Mouse (Mus musculus) G1E (cell line): ENCODE data around the gene Mob4.

Experiments
- CTCF ChIP-seq: IDR thresholded peaks from 2 replicates; pipeline ENCODE4 v1.5.1; 2012; ENCODE audit warnings: low read depth, low read length, inconsistent platforms, mixed read lengths
- GATA1 ChIP-seq: IDR thresholded peaks from 2 replicates; pipeline ENCODE4 v1.6.1; 2012; ENCODE audit warnings: borderline replicate concordance, low read length, inconsistent platforms, mixed read lengths
- GATA2 ChIP-seq: IDR thresholded peaks from 2 replicates; pipeline ENCODE4 v1.6.1; 2012; ENCODE audit warnings: low read depth, low read length, inconsistent platforms, borderline replicate concordance
- POLR2AphosphoS5 ChIP-seq: IDR thresholded peaks from 2 replicates; pipeline ENCODE4 v1.6.1; 2012; ENCODE audit warnings: low read depth, low read length, inconsistent platforms; ENCODE audit not compliant: insufficient replicate concordance
- TAL1 ChIP-seq: conservative IDR thresholded peaks from 2 replicates; pipeline ENCODE4 v1.6.1; 2012; ENCODE audit warnings: low read depth, low read length, inconsistent platforms, mixed read lengths

DNA sequence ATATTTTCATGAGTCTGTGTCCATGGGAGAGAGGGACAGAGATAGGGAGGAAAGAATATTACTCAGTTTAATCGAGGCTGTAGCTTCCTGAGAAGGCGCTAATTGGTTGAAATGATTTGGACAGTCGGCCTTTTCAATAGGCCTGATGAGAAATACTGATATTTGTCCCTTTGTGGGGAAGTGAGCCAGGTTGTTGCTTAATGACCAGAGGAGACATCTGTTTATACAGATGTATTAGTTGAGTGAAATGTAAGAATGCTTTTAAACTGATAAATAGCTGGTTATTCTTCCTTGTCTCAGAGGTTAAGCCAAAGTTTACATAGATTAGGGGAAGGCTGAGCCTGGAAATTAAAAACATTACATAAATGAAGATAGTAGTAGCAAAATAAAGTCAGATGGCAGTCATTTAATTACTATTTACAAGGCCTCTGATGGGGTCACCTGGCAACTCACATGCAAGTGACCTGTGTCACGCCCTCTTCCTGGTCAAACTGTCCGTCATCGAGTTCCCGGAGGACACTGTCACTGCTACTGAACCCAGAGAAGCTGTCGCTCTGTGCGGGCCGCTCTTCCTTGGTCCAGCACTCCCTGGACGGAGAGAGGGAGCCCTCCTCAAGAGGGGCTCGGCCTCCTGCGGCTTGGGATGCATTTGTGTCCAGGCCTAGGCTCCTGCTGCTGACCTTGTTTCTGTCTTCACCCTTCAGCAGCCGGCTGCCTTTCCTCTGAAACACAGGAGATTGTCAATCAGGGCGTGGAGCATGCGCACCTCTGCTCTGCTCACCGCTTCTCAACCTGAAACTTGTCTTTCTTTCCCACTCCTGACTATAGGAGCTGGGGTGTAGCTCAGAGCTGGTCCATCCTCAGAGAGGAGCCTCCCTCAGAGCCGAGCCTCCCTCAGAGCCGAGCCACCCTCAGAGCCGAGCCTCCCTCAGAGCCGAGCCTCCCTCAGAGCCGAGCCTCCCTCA, 40.6 kb downstream of the Mob4 start:
- TF ChIP-seq TAL1 (no peak), POLR2AphosphoS5 (no peak), CTCF (no peak), GATA1 (no peak), GATA2 (no peak)
